Mouse (Mus musculus) activated CD4-positive, CD25-positive, alpha-beta regulatory T cell, adult 4 months (primary cell): ENCODE data around the gene Tmem59. TPM values are rescaled to one million over a fixed set of nuclear protein-coding genes. Genes with fewer than 3 reads are reported as not detected.

Experiments used
- ATAC-seq: one replicate; pipeline ENCODE4 v1.8.0; 2017
- polyA plus RNA-seq, 2 experiments: library from polyadenylated mRNA; unstranded; fragments of 100-300 nt; shearing (Covaris generic); gene quantifications; one replicate each; pipeline ENCODE4 v1.2.1; 2017

The Tmem59 gene
- polyA plus RNA-seq, 2 experiments from 2014 or later = 376 to 381 TPM

DNA sequence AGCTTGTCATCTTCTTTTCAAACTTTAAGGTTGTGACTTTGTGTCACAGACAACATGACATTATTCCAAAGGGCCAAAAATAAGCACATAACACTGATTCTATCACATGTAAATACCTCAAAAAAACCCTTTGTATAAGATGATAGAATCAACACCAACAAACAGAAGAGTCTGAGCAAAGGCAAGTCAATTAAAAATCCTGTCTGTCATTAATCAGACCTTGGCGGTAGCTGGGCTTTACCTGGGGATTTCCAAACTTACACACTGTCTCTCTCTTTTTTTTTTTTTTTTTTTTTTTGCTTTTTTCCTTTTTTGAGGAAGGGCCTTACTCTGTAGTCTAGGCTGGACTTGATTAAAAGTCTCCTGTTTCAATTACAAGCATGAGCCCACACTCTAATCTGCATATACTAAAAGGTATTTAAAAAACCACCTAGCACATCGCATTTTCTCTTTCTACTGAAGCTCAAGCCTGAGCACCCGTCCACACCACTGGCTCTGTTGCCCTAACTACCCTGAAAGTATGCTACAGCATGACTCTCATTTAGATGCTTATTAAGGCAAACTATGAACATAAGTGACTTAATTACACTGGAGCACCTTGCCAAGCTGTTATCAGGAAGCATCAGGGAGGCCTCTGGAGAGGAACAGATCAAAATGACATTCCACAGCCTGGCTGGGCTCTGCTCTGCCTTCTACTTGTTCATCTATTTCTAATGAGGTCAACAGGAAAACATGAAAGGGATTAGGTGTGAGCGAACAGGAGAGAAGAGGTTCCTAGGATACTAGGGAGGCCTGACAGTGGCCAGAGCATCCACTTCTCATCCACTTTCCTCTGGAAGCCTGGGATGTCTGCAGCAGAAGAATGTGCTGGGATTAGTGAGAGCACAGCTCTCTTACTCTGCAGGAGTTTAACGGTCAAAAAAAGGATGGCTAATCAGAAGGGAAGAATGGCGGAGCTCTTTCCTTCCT lies 65.5 kb downstream of the Tmem59 start:
- peak; percentile 68 for ATAC-seq

DNA sequence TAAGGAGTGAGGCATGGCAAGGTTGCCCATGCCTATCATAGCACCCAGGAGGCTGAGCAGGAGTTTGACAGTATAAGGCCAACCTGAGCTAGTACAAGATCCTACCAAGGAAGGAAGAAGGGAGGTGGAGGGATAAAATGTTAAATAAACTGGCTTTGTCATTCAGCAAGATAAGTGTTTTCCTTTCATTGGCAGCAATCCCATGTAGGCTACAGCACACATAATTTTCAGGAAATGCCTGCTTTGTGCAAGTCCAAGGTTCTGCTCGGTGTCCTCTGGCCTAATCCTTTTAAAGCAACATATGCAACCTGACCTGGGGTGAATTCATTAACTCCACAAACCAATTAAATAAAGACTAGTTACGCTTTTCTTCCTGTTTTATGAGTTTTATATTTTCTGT lies 67.2 kb downstream of the Tmem59 start:
- no peak for ATAC-seq

DNA sequence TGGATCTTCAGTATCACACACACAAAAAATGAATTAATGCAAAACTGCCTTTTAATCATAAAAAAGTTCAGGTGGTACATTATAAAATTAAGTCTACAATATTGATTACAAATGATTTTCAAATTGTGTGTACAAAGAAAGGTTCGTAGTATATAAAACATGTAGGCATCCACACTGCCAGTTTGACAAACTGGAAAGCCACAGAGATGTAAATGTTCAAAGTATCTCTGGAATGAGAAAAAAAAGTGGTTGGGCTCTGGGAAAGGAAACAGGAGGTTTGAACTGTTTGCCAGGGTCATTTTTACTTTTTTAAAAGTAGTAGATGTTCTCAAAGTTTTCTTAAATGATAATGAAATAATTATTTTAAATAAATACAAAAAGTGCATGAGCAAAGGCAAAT lies 67.8 kb downstream of the Tmem59 start:
- no peak for ATAC-seq

DNA sequence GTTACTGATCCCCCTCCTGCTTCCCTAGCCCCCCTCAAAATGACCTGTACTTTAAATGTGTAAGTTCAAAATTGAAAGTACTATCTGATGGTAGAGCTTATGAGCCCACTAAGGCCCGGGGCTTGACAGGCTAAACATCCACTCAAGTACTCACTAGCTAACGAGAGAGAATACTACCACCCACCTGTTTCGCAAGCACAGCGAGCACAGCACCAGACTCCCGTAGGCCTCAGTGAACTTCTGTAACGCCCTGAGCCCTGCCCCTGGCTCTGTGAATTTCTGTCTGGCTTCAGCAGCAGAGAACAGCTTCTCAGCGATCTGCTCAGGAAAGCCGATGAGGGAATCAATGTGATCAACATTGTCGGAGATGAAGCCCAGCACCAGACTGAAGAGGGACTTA lies 68.9 kb downstream of the Tmem59 start:
- ATAC-seq = no peak

DNA sequence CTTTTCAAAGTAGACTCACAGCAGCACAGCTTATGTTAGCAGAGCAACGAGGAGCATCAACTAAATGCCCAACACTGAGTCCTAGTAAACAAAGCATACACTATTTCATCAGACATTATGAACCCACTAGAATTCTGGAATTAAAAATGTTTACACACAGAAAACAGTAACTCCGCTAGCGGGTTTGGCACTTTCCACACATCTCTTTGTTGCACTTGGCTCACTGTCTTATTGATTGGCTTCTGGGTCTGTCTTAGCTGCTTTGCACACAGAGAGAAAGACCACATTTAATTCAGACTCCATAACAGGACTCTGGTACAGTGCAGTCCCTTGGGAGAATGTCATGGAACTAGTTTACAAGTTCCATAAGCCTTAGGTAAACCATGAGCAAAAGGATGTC lies 69.9 kb downstream of the Tmem59 start:
- ATAC-seq = no peak

DNA sequence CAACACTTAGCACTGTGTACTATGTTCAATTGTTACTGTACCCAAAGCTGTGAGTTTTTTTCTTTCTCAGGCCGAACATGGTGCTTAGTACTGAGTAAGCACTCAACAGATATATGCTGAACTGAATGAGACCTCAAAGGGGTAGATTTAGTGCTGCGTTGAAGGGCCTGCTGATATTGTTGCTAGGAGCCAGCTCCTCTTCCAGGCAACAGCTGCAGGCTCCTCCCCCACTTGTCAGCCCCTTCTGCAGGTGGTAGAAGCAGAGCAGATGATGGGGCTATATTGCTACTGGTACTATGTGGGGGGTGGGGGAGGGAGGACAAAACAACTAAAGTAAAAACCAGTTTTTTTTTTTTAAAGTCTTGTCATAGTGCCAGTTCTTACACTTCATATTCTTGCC lies 71.3 kb downstream of the Tmem59 start:
- no peak for ATAC-seq

DNA sequence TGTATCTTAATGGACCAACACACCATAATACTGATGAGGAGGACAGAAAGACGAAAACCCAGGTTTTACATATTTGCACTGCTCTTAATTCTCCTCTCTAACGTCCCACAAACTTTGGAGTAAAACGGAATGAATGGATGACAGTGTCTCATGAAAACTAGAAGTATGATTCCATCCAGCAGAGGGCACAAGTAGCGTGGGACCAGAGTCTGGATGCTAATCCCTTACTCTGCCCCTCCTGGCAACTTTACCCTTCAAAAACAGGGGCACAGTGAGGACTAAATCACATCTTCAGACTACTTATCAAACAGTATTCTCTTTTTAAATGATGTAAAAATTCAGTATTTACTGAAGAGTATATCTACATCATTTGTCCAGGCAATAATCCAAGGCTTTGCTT lies 72.3 kb downstream of the Tmem59 start:
- no peak for ATAC-seq

Other genes starting within 250 kb of the Tmem59 start
- gene Mrpl37, start 111.5 kb upstream of the Tmem59 start, polyA plus RNA-seq = 10 to 100 TPM; 36.0 to 43.2 TPM
- 1 to 10 TPM; 6.1 to 8.5 TPM for gene Cyb5rl, start 111.4 kb upstream of the Tmem59 start, polyA plus RNA-seq
- gene Cdcp2, start 81.5 kb upstream of the Tmem59 start, polyA plus RNA-seq = not detected
- gene Tceanc2, start 717 bp downstream of the Tmem59 start, polyA plus RNA-seq = 10 to 100 TPM in 1 of 2 experiments, 1 to 10 TPM in 1; 9.8 to 20.5 TPM
- under 1 TPM; 0.30 to 0.47 TPM for gene Ldlrad1, start 30.8 kb downstream of the Tmem59 start, polyA plus RNA-seq
- 10 to 100 TPM; 22.5 to 24.6 TPM for gene Lrrc42, start 75.1 kb downstream of the Tmem59 start, polyA plus RNA-seq
- 10 to 100 TPM; 27.9 to 34.0 TPM for gene Hspb11, start 75.2 kb downstream of the Tmem59 start, polyA plus RNA-seq
- not detected for gene Dio1, start 128.8 kb downstream of the Tmem59 start, polyA plus RNA-seq
- gene Yipf1, start 136.0 kb downstream of the Tmem59 start, polyA plus RNA-seq = 100 to 1,000 TPM in 1 of 2 experiments, 10 to 100 TPM in 1; 91.4 to 105 TPM
- gene Ndc1, start 189.4 kb downstream of the Tmem59 start, polyA plus RNA-seq = 1 to 10 TPM; 7.0 TPM